15 mouse cellular contexts compared by ENCODE assay signal in genomic region chr13:95113763-95114162, GRCm38 (mm10).
A peak's percentile ranks its signal among the peaks of the same experiment; 100 is the strongest.
DNase-seq lines count a peak whose midpoint lies in the region; ATAC-seq and TF ChIP-seq lines count a peak whose summit lies in the region.
"Had no signal": no experiment of that assay in that cellular context is flagged by ENCODE, and none has a peak within 500 bp of the region (broad histone marks: within the 10 kb centered on the region; RNA-seq: fewer than 3 reads in every experiment).

No protein-coding gene starts in this region.

- DNase-seq in ovary, adult 18-20 months (ENCODE audit: low spot score), result peak; percentile 70
- no peak for DNase-seq in ovary, postnatal 14 days (ENCODE audit: low spot score)
- DNase-seq: adrenal gland, postnatal 25 days; cerebellum, adult 2 months; kidney, postnatal 10 days had no signal

- no peak overlapping the region for H3K27ac ChIP-seq in intestine, postnatal 0 days (ENCODE audit: low read depth, low read length)
- H3K27ac ChIP-seq in lung, embryonic 15.5 days, result peak overlapping the region; percentile 70
- peak overlapping the region; percentile 83 for H3K27ac ChIP-seq in stomach, embryonic 15.5 days
- H3K27ac ChIP-seq in neural tube, embryonic 15.5 days (replicated peaks), result no peak overlapping the region
- H3K27ac ChIP-seq in heart, embryonic 11.5 days (ENCODE audit: low read depth, low read length), result no peak overlapping the region
- H3K27ac ChIP-seq: heart, embryonic 13.5 days; hindbrain, embryonic 13.5 days; left cerebral cortex, adult 2 months; macrophage had no signal

- no peaks in the 10 kb centered on the region for H3K9me3 ChIP-seq in intestine, postnatal 0 days (ENCODE audit: control insufficient read depth)
- H3K9me3 ChIP-seq in lung, embryonic 15.5 days, result no peaks in the 10 kb centered on the region
- H3K9me3 ChIP-seq in stomach, embryonic 15.5 days, result no peaks in the 10 kb centered on the region
- no peaks in the 10 kb centered on the region for H3K9me3 ChIP-seq in neural tube, embryonic 15.5 days (replicated peaks)
- H3K9me3 ChIP-seq in heart, embryonic 11.5 days (replicated peaks; ENCODE audit: control insufficient read depth, low read length), result no peaks in the 10 kb centered on the region
- H3K9me3 ChIP-seq: heart, embryonic 13.5 days; hindbrain, embryonic 13.5 days had no signal

- no peak overlapping the region for H3K4me2 ChIP-seq in intestine, postnatal 0 days (replicated peaks; ENCODE audit: low read depth)
- no peak overlapping the region for H3K4me2 ChIP-seq in lung, embryonic 15.5 days
- H3K4me2 ChIP-seq in stomach, embryonic 15.5 days, result no peak overlapping the region
- no peak overlapping the region for H3K4me2 ChIP-seq in neural tube, embryonic 15.5 days
- H3K4me2 ChIP-seq in heart, embryonic 11.5 days, result no peak overlapping the region
- H3K4me2 ChIP-seq: heart, embryonic 13.5 days; hindbrain, embryonic 13.5 days had no signal

- H3K36me3 ChIP-seq in intestine, postnatal 0 days (ENCODE audit: control insufficient read depth, insufficient read depth), result no peaks in the 10 kb centered on the region
- H3K36me3 ChIP-seq in lung, embryonic 15.5 days, result no peaks in the 10 kb centered on the region
- no peaks in the 10 kb centered on the region for H3K36me3 ChIP-seq in stomach, embryonic 15.5 days
- H3K36me3 ChIP-seq in neural tube, embryonic 15.5 days, result no peaks in the 10 kb centered on the region
- no peaks in the 10 kb centered on the region for H3K36me3 ChIP-seq in heart, embryonic 11.5 days (ENCODE audit: control insufficient read depth, insufficient read depth, low read length)
- H3K36me3 ChIP-seq: heart, embryonic 13.5 days; hindbrain, embryonic 13.5 days had no signal

- ATAC-seq in intestine, postnatal 0 days, result peak; percentile 97
- ATAC-seq in lung, embryonic 15.5 days (ENCODE audit: borderline replicate concordance, extremely low read depth, low FRiP score, low TSS enrichment), result peak; percentile 89
- ATAC-seq in stomach, embryonic 15.5 days (ENCODE audit: insufficient read depth, low FRiP score, low read depth), result peak; percentile 98
- no peak for ATAC-seq in neural tube, embryonic 15.5 days (ENCODE audit: low FRiP score)
- no peak for ATAC-seq in heart, embryonic 11.5 days (replicated peaks; ENCODE audit: insufficient number of reproducible peaks, low FRiP score, low TSS enrichment)

- TF ChIP-seq CTCF in intestine, postnatal 0 days (IDR thresholded peaks at IDR 0.05; ENCODE audit: low read depth), result no peak

- H3K27me3 ChIP-seq in intestine, postnatal 0 days (replicated peaks; ENCODE audit: control insufficient read depth, insufficient read depth, low read length), result no peaks in the 10 kb centered on the region
- H3K27me3 ChIP-seq in lung, embryonic 15.5 days, result no peaks in the 10 kb centered on the region
- H3K27me3 ChIP-seq in stomach, embryonic 15.5 days (replicated peaks), result no peaks in the 10 kb centered on the region
- H3K27me3 ChIP-seq in neural tube, embryonic 15.5 days (replicated peaks), result no peaks in the 10 kb centered on the region
- H3K27me3 ChIP-seq in heart, embryonic 11.5 days (ENCODE audit: control insufficient read depth, insufficient read depth, low read length), result no peaks in the 10 kb centered on the region
- H3K27me3 ChIP-seq: CH12.LX; heart, embryonic 13.5 days; hindbrain, embryonic 13.5 days had no signal

- H3K4me3 ChIP-seq in intestine, postnatal 0 days (ENCODE audit: low read depth, low read length), result no peak overlapping the region
- no peak overlapping the region for H3K4me3 ChIP-seq in lung, embryonic 15.5 days
- no peak overlapping the region for H3K4me3 ChIP-seq in stomach, embryonic 15.5 days (replicated peaks)
- no peak overlapping the region for H3K4me3 ChIP-seq in neural tube, embryonic 15.5 days (replicated peaks)
- H3K4me3 ChIP-seq in heart, embryonic 11.5 days (ENCODE audit: low read depth, low read length), result no peak overlapping the region
- H3K4me3 ChIP-seq: heart, embryonic 13.5 days; hindbrain, embryonic 13.5 days; left cerebral cortex, adult 2 months had no signal

- no peak overlapping the region for H3K9ac ChIP-seq in intestine, postnatal 0 days (ENCODE audit: low read depth, low read length)
- no peak overlapping the region for H3K9ac ChIP-seq in lung, embryonic 15.5 days
- H3K9ac ChIP-seq in stomach, embryonic 15.5 days, result no peak overlapping the region
- H3K9ac ChIP-seq in neural tube, embryonic 15.5 days (replicated peaks), result no peak overlapping the region
- H3K9ac ChIP-seq in heart, embryonic 11.5 days (ENCODE audit: low read depth, low read length), result no peak overlapping the region
- H3K9ac ChIP-seq: heart, embryonic 13.5 days; hindbrain, embryonic 13.5 days had no signal

- WGBS in intestine, postnatal 0 days, result 17% methylated on average over 5 of the region's 5 CpGs
- 8% methylated on average over 5 of the region's 5 CpGs for WGBS in lung, embryonic 15.5 days
- WGBS in stomach, embryonic 15.5 days, result 24% methylated on average over 5 of the region's 5 CpGs
- 56% methylated on average over 5 of the region's 5 CpGs for WGBS in neural tube, embryonic 15.5 days
- 32% methylated on average over 5 of the region's 5 CpGs for WGBS in heart, embryonic 11.5 days (ENCODE audit: insufficient replicate concordance)

- H3K4me1 ChIP-seq in intestine, postnatal 0 days (replicated peaks; ENCODE audit: control insufficient read depth, insufficient read depth, low read length), result peaks cover 7% of the 10 kb centered on the region
- peaks cover 14% of the 10 kb centered on the region for H3K4me1 ChIP-seq in lung, embryonic 15.5 days
- 0 out of 2 replicates have a peak, but pooled peaks cover 3% of the 10 kb centered on the region for H3K4me1 ChIP-seq in stomach, embryonic 15.5 days
- H3K4me1 ChIP-seq in neural tube, embryonic 15.5 days, result no peaks in the 10 kb centered on the region
- H3K4me1 ChIP-seq in heart, embryonic 11.5 days (ENCODE audit: control insufficient read depth, insufficient read depth, low read length), result no peaks in the 10 kb centered on the region
- H3K4me1 ChIP-seq: hindbrain, embryonic 13.5 days had no signal

Comparison
In these comparisons a context has a peak if more than half of its experiments do, and no peak if none do; other contexts are left out.
1. ATAC-seq: peak in intestine, postnatal 0 days (single experiment), lung, embryonic 15.5 days (single experiment) and stomach, embryonic 15.5 days (single experiment); none in neural tube, embryonic 15.5 days (single experiment) and heart, embryonic 11.5 days (single experiment).
2. H3K27ac ChIP-seq: peak in lung, embryonic 15.5 days (single experiment) and stomach, embryonic 15.5 days (single experiment); none in intestine, postnatal 0 days (single experiment), neural tube, embryonic 15.5 days (single experiment) and heart, embryonic 11.5 days (single experiment).